Mouse (Mus musculus): ENCODE data around the gene Oasl1.
"Not testable (repeated sequence)": the region's sequence is repeated elsewhere in the genome, so short reads cannot be mapped to it uniquely, and the experiment has no call there.

The Oasl1 gene

GRCm38 (mm10) chr5:114926753-114927152, 3.7 kb downstream of the Oasl1 start:
- DNase-seq (ENCODE audit: low spot score) = no peak

GRCm38 (mm10) chr5:114931626-114932025, 8.6 kb downstream of the Oasl1 start:
- DNase-seq (ENCODE audit: low spot score) = no peak

DNA sequence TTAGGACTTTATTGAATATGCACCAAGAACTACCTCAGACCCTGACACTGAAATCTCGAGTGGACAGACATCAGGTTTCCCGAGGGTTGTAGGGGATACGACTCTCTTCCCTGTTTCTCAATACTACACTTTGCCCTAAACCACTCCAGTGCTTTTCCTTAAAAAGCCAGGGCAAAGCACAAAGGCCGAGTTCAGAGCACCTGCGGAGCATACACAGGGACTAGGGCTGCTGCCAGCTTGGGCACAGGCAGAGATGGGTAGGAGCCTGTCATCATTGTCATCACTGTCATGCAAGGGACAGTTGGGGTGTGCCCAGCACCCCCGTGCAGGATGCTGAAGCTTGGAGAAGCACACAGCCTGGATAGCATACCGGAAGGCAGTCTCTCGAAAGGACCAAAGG, 10.2 kb downstream of the Oasl1 start:
- no peak for DNase-seq (ENCODE audit: low spot score)

- no peak for DNase-seq (ENCODE audit: low spot score)
These were observed 12.8 kb downstream of the Oasl1 start for GRCm38 (mm10) chr5:114935838-114936237.

- DNase-seq (ENCODE audit: low spot score) = not testable (repeated sequence)
These were observed 18.1 kb downstream of the Oasl1 start for GRCm38 (mm10) chr5:114941138-114941537.

- DNase-seq (ENCODE audit: low spot score) = peak; percentile 89
These were observed 19.2 kb downstream of the Oasl1 start, which contains the start of gene 2210016L21Rik for GRCm38 (mm10) chr5:114942074-114942765. 2210016L21Rik (plus strand) TSS chr5:114942158.

- no peak for DNase-seq (ENCODE audit: low spot score)
These were observed 19.7 kb downstream of the Oasl1 start for GRCm38 (mm10) chr5:114942766-114943130.

GRCm38 (mm10) chr5:114945072-114945471, 22.0 kb downstream of the Oasl1 start:
- DNase-seq (ENCODE audit: low spot score) = no peak

GRCm38 (mm10) chr5:114948891-114949290, 25.9 kb downstream of the Oasl1 start:
- DNase-seq (ENCODE audit: low spot score) = no peak

DNA sequence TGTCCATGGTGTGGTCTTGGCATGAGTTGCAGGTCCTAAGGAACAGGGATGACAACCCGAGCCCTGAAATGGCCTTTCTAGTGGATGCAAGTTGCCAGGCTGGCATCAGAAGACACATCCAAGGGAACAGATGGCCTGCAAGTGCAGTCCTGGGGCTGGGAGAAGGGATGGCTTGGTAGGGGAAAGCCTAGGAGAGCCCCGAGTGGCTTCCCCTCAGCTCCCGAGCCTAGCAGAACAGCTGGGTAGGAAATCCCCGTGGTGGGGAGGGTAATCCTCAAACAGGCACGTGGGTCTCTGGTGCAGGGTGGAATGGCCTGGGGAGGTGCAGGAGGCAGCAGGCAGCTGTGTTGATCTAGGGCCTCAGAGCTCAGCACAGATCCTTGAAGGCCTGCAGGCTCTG, 26.3 kb downstream of the Oasl1 start:
- DNase-seq (ENCODE audit: low spot score) = no peak

- no peak for DNase-seq (ENCODE audit: low spot score)
These were observed 26.8 kb downstream of the Oasl1 start for GRCm38 (mm10) chr5:114949812-114950211.

DNA sequence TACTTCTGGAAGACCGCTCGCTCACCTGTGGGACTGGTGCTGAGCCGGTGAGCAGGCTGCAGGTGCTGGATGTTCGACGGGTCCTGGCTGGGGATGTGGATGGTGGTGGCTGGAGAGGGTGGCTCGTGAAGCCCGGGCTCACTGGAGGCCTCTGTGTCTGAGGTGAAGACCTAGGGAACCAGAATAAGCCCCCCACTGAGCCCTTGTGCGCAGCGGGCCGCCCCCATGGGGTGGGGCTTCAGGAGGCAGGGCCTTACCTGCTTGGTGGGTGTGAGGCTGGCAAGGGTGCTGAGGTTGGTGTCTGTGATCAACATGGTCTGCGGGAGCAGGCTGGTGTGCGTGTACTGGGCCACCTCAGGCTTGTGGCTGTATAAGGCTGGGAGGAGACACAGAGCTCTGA, 27.6 kb downstream of the Oasl1 start:
- DNase-seq (ENCODE audit: low spot score) = no peak

GRCm38 (mm10) chr5:114951279-114951880, 28.3 kb downstream of the Oasl1 start:
- no peak for DNase-seq (ENCODE audit: low spot score)

GRCm38 (mm10) chr5:114953326-114953725, 30.3 kb downstream of the Oasl1 start:
- DNase-seq (ENCODE audit: low spot score) = no peak

DNA sequence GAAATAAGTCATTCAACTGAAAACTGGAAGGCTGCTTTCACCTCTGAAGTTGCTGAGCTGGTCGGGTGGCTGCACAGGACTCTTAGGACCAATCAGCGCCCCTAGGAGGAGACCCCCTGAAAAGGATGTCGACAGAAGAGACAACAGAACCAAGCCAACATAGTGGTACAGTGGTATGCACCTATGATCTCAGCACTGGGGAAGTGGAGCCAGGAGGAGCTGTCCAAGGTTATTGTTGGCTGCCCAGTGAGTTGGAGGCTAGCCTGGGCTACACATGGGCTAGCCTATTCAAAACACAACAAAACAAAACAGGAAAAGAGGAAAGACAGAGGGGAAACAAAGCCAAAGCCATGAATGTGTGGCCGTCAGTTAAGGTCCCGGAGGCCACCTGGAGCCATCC, 35.0 kb downstream of the Oasl1 start:
- no peak for DNase-seq (ENCODE audit: low spot score)

DNA sequence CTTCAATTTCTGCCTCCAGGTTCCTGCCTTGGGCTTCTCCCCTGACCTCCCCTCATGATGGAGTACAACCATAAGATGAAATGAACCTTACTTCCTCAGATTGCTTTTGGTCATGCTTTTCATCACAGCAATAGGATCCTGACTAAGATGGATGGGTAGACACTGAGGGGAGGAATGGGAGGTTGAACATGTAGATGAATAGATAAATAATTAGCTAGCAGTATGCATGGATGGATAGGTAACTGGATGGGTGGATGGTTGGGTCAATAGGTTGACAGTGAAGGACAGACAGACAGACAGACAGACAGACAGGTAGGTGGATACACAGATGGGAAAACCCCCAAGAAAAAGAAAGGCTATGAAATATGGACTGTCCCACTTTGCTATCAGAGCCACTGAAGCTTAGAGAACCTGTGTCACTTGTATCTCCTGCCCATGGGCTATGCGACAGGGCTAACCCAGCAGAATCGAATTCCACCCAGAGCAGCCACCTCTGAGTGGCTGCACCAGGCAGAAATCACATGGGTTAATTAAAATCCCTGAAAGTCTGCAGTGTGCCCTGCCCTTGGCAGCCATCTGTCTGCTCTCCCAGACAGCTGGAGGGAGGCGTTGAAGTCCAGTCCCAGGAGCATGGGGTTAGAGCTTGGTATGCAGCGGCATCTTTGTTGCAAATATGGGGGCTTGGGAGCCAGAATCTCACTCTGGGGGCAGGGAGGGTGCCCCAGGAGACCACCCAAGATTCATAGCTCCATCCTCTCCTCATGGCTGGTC, 38.7 kb downstream of the Oasl1 start:
- DNase-seq (ENCODE audit: low spot score) = no peak

GRCm38 (mm10) chr5:114964315-114964966, 41.4 kb downstream of the Oasl1 start:
- DNase-seq (ENCODE audit: low spot score) = no peak

GRCm38 (mm10) chr5:114964967-114965898, 42.2 kb downstream of the Oasl1 start:
- DNase-seq (ENCODE audit: low spot score) = no peak

DNA sequence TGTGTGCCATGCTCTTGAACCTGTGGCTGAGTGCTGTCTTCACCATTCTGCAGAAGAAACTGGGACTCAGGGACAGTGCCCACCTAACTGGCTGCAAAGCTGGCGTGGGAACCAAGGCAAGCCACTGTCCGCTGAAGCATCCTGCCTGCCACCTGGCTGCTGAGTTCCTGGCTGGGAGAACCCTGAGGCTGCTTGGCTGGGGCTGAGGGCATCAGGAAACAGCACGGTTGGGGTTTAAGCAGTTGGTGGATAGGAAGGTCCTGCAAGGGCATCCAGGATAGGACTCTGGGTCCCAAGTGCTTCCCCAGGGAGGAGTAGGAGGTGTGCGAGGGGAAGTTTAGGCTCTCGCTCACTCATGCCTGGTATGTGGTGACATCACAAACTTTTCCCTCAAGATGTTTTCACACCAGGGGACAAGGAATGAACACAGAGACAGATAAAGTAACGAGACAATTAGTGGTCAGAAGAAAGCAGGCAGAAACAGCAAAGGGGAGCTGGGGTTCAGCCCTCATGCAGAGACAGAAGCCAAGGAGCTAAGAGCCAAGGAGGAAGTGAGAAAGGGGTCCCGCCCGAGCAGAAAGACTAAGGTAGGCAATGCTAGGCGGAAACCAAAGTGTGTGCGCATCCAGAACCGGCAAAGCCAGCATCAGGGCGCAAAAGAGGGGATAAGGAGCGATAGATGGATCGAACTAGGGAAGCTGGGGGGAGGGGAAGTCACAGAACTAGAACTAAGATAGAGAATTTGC, 44.7 kb downstream of the Oasl1 start:
- DNase-seq (ENCODE audit: low spot score) = no peak

DNA sequence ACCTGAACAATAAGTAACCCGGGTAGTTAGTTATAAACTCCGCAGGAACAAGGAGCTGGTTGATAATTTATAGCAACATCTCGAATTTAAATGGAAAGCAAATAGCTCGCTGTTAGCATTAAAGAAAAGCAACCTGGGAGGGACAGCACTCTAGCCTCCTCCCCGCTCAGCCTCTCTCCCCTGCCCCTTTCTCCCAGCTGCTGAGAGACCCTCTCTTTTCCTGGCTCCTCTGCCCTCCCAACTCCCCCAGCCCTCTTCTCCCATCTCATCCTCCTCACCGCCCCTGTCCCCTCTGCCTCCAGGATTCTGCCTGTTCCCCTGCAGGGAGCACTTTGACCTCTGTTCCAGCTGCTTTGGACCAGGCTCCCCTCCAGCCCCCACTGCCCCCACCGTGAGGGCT, 45.6 kb downstream of the Oasl1 start:
- DNase-seq (ENCODE audit: low spot score) = no peak

GRCm38 (mm10) chr5:114969064-114969463, 46.0 kb downstream of the Oasl1 start:
- no peak for DNase-seq (ENCODE audit: low spot score)

Data from testis, postnatal 14 days (tissue).